Mouse (Mus musculus) brain, embryonic 14.5 days (tissue): ENCODE measurements around the gene Arrdc2.

Experiments used
- CTCF ChIP-seq: fragments of 200-500 bp; IDR thresholded peaks from 2 replicates; pipeline ENCODE4 v1.5.1; 2012; ENCODE audit warnings: inconsistent platforms, mild to moderate bottlenecking, moderate library complexity, borderline replicate concordance; ENCODE audit not compliant: insufficient read depth, insufficient read length; ENCODE audit errors: extremely low read depth
- POLR2A ChIP-seq: fragments of 200-500 bp; IDR thresholded peaks from 2 replicates; pipeline ENCODE4 v1.6.1; 2012; ENCODE audit warnings: mild to moderate bottlenecking, inconsistent platforms, borderline replicate concordance; ENCODE audit not compliant: poor library complexity, insufficient read depth, insufficient read length, severe bottlenecking; ENCODE audit errors: extremely low read depth

GRCm38 (mm10) chr8:70832371-70832770 is 7.1 kb downstream of the Arrdc2 start:
- TF ChIP-seq CTCF (no peak), POLR2A (no peak)
